Mouse (Mus musculus) MEL-GATA-1-ER (cell line): Measurements from ENCODE around the gene Ralgps1.

ENCODE experiments used
- DNase-seq: peaks from one replicate; pipeline ENCODE4 v3.0.0-alpha.2; 2012; ENCODE audit warnings: low read depth; ENCODE audit errors: extremely low read depth

Gene Ralgps1

DNA sequence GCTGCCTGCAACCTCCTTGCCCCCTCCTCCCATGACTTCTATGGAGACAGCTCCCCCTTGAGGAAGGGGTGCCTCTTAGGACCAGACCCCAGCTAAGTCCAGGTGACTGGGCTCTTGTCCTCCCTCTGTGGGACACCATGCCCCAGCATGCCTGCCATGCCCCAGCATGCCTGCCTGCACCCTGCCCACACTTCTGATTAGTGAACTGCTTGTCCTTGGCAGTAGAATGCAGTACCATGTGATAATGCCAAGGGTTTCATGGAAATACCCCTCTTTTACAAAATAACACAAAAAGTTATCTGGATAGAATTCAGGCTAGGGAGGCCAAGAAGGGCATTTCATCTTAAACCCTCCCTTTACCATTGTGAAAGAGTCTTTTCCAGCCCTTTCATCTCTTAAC, 125.9 kb downstream of the Ralgps1 start:
- no peak for DNase-seq

DNA sequence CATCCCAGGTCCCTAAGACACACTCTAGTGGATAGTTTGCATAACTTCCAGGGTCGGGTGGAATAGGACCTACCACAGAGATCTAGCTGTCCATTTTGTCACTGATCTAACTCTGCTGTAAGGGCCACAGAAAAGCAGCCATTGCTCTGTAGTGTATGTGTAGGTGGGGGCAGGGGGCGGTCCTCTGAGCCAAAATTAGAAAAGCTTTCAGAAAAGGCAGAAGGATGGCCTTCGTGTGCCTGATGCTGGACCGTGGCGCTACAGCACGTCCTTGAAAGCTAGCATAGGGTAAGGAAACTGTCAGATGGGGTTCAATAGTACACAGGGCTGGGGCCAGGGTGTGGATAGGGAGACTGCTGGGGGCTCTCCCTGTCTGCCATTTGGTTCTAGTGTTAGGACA, 126.4 kb downstream of the Ralgps1 start:
- DNase-seq: no peak

DNA sequence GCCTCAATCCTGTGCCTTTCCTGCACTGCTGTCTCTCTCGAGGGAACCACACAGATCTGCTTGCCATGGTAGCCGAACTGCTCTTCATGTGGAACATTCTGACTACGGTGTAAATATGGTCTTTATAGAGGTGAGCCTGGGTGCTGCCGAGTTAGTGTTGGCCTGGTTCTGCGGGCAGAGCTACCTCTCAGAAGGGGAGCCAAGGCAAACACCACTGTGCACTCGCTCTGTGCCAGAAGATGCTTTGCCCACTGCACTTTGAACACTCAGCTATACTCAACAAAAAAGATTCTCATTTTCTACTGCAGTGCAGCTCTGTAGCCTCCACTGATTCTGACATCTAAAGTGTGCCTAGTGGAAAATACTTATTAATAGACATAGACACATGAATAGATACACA, 133.7 kb downstream of the Ralgps1 start:
- no peak for DNase-seq

DNA sequence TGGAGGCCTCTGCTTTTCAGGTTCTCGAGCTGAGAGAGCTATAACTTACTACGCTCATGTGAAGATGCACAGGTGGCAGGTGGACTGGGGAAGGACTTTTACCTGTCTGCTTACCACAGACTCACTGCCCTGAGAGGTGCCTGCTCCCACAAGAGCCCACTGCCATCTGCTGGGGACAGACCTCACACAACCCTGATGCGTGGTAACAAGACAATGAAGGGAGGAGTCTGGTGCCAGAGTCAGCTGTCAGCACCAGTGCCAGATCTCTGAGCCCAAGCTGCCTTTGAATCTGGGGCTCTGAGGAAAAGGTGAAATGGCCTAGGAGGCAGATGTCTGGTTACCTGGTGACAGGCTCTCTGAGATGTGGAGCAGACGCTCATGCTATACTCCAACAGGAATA, 136.4 kb downstream of the Ralgps1 start:
- no peak for DNase-seq

DNA sequence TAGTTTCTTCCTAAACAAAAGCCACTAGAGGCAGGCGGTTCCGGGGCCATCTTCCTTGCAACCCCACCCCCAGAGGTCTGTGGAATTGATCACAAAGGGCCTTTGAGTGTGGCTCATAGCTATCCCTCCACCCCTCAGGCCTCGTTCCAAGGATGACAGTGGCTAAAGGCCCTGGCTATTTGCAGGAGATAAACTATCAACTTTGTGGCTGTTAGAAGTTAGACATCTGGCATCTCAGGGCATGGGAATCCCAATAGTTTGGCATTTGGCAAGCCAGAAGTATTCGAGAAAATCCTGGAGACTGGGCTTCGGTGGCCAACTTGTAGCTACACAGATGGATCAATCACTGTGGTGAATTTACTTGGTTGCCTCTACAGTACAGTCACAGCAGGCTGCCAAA, 137.4 kb downstream of the Ralgps1 start:
- DNase-seq: no peak

DNA sequence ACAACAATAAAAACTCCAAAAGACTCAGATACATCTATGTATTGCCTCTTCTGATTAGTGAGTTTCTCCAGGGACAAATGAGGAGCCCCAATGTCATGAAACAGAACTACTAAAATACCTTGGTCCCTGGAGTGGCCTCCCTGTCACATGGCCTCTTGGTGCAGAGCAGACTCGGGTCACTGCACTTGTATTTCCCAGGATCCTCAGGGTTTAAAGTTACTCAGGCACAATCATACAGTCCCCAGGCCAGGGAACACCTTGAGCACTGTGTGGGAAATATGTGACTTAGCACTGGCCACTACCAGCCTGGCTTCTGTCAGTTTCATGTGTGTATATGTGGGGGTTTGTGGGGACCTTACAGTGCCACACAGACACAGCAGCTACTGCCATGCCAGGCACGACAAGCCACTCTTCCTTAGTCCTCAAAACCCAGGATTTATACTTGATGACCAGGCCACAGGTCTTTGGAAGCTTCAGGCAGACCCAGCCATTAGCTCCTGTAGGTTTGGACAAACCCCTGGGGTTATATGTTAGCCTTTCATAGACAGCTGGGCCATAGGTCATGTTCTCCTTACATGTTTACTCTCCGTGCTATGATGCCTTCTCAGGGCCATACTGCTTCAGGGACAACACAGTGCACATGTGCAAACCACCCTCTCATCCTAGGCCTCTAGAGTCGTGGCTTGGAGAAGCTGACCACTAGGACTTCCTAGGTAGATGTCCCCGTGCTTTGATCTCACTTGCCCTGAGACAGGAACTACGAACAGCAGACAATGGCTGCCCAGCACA, 138.3 kb downstream of the Ralgps1 start:
- DNase-seq: no peak

DNA sequence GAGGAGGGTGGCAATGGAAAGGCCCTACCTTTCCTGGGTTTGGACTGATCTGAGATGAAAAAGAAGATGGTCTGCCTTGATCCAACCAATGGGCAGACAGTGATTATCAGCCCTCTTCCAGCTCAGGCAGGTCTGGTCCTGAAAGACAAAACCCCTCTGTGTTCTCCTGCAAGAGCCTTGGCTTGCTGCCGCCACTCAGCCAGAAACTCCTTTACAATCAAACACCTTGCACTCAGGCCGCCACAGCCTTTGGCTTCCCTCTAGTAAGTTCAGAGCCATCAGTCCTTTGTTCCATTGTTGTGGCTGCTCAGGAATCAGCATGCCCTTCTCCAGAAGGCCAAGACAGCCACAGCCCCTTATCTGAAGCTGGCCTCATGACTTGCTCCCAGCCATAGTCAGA, 139.5 kb downstream of the Ralgps1 start:
- DNase-seq: no peak

DNA sequence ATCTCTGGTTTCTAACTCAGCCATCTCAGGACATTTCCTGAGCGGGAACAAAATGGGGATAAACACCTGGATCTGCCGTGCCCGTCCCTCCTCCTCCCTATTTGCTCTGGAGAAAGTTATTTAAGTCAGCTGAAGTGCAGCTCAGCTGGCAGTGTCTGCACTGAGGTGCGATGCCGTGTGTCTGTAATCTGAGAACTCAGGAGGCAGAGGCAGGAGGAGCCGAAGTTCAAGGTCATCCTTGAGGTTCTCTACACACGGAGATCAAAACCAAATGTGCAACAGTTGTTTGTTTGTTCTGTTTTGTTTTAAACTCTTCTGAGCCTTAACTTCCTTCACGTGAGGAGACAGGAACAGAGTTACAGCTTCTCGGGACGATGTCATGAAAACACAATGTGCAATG, 140.6 kb downstream of the Ralgps1 start:
- no peak for DNase-seq

DNA sequence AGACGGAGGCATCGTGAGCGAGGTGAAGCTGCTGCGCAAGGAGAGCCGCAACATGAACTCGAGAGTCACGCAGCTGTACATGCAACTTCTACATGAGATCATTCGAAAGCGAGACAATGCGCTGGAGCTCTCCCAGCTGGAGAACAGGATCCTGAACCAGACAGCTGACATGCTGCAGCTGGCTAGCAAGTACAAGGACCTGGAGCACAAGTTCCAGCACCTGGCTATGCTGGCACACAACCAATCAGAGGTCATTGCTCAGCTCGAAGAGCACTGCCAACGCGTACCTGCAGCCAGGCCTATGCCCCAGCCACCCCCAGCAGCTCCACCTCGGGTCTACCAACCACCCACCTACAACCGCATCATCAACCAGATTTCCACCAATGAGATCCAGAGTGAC, 142.7 kb downstream of the Ralgps1 start:
- no peak for DNase-seq

DNA sequence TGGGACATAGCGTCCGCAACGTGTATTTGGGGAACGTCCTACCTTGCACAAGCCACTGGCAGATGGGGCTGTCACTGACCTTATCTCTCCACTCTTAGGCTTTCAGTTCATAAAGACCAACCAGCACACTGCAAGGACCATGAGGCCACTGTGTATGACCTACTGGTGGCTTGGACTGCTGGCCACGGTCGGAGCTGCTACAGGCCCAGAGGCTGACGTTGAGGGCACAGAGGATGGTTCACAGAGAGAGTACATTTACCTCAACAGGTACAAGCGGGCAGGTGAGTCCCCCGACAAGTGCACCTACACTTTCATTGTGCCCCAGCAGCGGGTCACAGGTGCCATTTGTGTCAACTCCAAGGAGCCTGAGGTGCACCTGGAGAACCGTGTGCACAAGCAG, 143.2 kb downstream of the Ralgps1 start:
- DNase-seq: no peak

DNA sequence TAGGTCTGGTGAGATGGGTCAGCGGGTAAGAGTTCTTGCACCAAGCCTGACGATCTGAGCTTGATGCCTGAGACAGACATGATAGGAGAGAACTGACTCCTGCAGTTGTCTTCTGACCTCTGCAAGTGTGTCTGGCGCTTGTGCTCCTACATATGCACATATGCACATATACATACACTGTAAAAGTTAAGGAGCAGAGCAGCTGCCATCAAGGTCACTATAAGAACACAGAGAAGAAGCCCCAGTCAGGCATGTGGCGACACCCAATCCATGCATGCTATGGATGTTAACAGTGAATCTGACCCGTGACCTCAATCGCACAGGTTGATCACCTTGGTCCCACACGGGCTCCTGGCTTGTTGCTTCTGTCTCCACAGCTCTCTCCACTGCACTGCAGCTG, 145.4 kb downstream of the Ralgps1 start:
- no peak for DNase-seq

DNA sequence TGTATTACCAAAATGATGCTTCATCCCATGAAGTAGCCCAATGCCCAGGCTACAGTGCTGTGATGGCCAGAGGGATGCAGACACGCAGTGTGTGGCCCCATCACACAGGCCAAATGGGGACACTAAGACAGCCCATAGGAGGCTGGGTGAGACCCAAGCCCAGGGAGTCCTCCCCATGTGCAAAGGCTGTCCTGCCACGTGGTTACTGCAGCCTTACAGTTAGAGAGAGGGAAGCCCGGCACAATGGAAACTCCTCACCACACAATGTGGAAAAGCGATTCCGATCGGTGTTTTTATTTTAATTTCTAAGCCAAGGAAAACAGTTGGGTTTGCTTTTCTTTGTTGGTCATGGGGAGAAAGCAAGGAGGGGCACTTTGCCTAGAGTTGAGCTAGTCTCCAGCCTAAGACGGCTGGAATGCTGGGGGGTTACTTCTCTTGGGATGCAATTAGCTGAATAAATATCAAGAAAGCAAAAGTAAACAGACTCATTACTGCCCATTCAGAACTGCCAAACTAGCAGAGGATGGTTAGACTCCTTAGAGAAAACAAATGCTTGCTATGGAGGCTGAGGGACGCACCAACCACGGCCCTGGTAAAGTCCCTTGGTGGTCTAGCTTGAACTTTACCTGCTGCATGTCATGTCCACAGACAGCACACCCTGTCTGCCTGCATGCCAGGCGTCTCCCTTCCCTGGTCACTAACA, 147.5 kb downstream of the Ralgps1 start:
- DNase-seq: no peak

DNA sequence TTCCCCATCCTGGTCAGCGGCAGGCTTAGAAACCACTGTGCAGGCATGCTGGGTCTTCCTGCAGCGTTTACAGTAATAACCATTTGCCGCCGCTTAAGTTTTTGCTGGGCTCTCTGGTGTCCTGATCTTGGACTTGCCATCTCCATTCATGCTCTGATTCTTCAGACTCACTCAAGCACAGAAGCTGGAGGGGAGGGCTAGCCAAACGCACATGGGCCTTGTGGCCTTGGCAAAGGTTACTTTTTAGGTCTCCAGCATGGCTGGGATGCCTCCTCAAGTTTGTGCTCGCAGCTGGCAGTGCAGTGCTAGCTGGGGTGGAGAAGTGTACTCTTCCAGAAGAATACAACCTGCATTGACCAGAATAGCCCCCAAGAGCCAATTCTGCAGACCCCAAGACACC, 148.8 kb downstream of the Ralgps1 start:
- no peak for DNase-seq

DNA sequence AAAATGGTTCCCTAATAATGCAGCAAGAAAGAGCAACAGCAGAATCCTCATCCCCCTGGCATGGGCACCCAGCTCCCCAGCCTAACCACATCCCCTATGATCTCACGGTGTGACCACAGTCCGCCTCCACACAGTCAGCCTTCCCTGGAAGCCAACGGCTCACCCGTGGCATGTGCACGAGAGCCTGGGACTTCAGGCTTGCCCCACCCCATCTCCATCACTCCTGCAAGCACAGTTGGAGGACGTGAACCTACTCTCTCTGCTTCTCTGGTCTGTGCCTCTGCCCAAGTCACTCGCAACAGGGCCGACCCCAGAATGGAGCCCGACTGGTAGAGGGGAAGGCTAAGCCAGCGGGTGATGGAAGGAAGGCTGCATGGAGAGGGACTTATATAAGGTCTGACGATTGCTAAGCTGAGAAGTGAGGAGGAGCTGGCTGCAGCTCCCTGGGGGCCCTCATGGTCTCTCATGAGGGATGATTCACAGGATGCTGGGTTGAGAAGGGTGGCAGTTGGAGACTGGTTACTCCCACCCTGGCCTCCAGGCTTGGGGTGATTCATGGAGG, 149.9 kb downstream of the Ralgps1 start:
- no peak for DNase-seq

DNA sequence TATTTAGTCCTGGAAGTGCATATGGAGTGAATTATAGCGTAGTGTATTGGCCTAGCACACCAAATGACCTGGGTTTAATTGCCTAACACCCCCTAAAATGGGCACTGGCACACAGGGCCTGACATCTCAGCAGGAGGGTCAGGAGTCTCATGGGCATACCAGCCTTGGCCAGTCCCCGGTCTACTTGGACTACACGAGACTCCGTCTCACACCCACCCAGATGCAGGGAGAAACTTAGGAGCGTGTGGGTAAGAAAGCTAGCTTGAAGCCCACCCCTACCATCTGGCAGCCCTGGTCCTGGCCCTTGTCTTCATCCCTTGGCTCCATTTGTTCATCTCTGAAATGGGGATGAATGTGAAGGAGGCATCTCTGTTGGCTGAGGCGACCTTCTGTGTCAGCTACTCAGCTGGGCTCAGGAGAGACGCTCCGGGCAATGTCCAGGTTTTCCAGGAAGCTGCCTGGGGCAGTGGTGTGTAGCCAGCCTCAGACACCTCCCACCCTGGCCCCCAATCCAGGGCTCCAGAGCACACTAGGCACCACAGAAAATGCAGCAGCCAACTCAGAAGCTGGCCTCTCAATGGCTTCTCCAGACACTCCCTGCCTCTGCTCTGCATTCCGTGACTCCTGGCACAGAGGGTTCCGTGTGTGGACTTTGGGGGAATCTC, 150.5 kb downstream of the Ralgps1 start:
- DNase-seq: no peak

DNA sequence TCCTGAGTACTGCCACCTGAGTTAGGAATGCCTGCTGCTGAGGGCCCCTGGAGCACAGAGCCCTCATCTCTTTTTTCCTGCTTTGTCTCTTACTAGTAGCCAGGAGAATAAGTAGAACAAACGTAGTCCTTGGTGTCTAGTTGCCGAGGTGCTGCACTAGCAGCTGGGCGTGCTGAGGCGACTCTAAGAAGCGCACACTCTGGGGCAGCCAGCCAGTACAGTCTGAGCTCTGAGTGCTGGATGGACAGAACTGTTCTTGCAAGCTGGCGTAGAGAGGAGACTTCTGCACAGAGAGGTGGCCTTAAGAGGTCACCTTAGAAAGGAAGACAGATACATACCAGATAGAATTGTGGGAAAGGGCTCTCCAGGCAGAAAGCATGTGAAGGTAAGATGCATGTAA, 151.0 kb downstream of the Ralgps1 start:
- DNase-seq: no peak

DNA sequence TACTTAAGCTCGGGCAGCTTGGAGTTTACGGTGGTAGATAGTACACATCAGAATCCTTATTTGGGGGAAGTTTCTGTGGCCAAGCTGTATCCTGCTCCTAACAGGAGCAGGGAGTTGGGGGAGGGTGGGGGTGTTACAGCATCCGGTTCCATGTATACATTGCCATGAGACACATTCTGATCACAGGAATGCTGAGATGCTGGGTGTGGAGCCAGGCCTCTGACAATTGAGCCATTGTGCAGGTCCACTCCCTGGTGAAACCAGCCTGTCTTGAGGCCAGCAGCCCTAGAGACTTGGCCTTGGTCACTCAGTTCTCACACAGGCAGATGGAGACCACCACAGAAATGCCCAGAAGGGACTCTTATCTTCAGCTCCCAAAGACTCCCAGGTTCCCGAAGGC, 151.6 kb downstream of the Ralgps1 start:
- DNase-seq: no peak

DNA sequence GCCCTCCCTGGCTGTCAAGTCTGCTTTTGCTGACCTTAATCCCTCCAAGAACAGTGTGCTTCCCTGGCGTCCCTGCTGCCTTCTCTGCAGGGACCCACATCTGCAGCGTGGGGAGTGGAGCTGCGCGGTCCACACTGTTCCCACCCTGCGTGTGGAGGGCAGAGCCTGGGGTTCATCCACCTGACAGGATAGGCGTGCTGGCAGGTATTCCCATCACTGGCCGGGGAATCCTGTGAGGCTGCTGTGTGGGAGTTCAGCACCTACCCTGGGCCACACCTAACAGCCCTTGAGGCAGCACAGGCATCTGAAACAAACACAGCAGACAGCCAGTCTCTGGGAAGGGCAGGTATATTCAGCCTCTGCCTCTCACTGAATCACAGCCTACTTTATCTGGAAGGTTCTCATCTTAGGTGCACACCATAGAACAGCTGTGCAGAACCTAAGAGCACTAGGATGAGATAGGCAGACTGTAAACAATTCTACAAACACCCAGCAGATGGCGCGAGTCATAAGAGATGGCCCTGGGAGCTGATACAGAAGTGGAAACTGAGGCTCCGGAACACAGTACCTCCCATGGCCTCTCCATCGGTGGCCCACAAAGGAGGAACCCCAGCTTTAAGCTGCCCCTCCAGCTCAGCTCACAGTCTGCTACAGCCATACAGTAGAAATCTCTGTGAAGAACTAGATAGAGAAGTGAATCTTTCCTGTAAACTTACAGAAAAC, 152.2 kb downstream of the Ralgps1 start:
- peak; percentile 5 for DNase-seq

DNA sequence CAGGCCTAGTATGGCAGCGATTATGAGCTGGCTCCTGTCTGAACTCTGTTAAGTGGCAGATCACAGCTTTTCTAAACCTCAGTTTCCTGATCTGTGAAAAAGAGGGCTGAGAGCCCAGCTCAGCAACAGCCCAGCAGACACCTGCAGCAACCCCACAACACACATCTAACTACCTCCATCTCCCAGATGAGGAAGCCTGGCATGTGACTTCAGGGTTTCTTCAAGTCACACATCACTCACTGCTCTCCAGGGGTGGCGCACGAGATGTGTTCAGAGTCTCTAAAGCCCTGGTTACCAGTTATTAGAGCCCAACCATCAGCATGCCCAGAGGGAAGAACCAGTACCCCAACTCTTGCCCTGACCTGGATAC, 153.9 kb downstream of the Ralgps1 start:
- DNase-seq: no peak

DNA sequence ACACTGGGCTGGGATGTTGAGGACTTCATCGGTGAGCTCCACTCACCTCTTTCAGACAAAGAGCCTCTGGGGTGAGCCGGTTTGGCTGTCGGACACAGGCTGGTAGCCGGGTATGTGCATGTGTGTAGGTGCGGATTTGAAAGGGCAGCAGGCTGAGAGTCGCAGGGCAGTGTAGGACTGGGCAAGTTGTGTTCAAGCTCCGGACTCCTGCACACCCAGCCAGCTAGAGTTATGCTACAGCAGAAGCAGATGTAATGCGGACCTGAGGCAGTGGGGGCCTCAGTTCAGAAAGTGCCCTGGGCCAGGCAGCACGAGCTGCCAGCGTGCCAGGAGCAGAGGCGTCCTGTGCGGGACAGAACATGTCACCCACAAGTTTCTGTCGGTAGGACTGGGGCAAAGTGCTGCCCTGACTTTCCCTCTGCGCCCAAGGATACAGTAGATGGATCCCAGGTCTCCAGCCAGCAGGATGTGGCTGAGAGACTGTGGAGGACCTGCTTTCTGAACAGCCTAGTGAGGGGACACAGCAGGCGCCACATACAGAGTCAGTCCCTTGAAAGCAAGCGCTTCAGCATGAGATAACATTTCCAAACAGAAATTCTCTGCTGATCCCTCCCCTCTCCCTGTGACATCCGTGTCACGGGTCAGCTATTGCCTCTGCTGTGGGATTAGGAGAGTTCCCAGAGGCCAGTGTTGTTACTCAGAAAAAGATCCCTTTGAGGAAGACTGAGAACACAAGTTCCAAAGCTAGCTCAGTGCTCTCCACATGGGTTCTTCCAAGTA, 154.5 kb downstream of the Ralgps1 start:
- DNase-seq: no peak
